Mouse (Mus musculus) adrenal gland, postnatal 0 days (tissue): ENCODE measurements around the gene Vmn2r69. TPM values are rescaled to one million over a fixed set of nuclear protein-coding genes. Genes with fewer than 3 reads are reported as not detected.

Experiments used
- polyA plus RNA-seq: library from polyadenylated mRNA; unstranded; fragments of >200 nt; fragmentation: Nextera tagmentation; extraction: Ambion mirVana; gene quantifications from 2 replicates; pipeline ENCODE4 v1.2.1, GENCODE M21; 2015

Gene Vmn2r69
- polyA plus RNA-seq, result not detected in 2 replicates

GRCm38 (mm10) chr7:85415820-85416219 lies at the start of gene Vmn2r69:
Gene Vmn2r69 (minus strand): TSS chr7:85415920.

Other genes with a start within 250 kb of the Vmn2r69 start
- not detected in 2 replicates for gene Vmn2r68, start 178.1 kb downstream of the Vmn2r69 start, polyA plus RNA-seq
- not detected in 2 replicates for gene Vmn2r71, start 147.2 kb upstream of the Vmn2r69 start, polyA plus RNA-seq
- not detected in 2 replicates for gene Vmn2r70, start 153.3 kb upstream of the Vmn2r69 start, polyA plus RNA-seq